In genomic region chr1:39499485-39499941, GRCm38 (mm10) we compare ENCODE assay signal across 13 mouse cellular contexts. TPM values are rescaled to one million over a fixed set of nuclear protein-coding genes. Genes with fewer than 3 reads are reported as not detected.
A peak's percentile ranks its signal among the peaks of the same experiment; 100 is the strongest.
DNase-seq lines count a peak whose midpoint lies in the region; ATAC-seq and TF ChIP-seq lines count a peak whose summit lies in the region.
"Had no signal": no experiment of that assay in that cellular context is flagged by ENCODE, and none has a peak within 500 bp of the region (broad histone marks: within the 10 kb centered on the region; RNA-seq: fewer than 3 reads in every experiment).

No protein-coding gene starts in this region.

- no peak overlapping the region for H3K4me3 ChIP-seq in liver, embryonic 11.5 days (ENCODE audit: low read depth, low read length)
- H3K4me3 ChIP-seq in hindbrain, postnatal 0 days (ENCODE audit: low read length), result no peak overlapping the region
- H3K4me3 ChIP-seq in midbrain, embryonic 15.5 days, result no peak overlapping the region
- H3K4me3 ChIP-seq: left cerebral cortex, adult 2 months had no signal

- no peak overlapping the region for H3K9ac ChIP-seq in liver, embryonic 11.5 days (ENCODE audit: low read depth, low read length)
- H3K9ac ChIP-seq in hindbrain, postnatal 0 days (replicated peaks; ENCODE audit: low read length), result no peak overlapping the region
- no peak overlapping the region for H3K9ac ChIP-seq in midbrain, embryonic 15.5 days

- H3K4me2 ChIP-seq in liver, embryonic 11.5 days, result no peak overlapping the region
- no peak overlapping the region for H3K4me2 ChIP-seq in hindbrain, postnatal 0 days (ENCODE audit: low read depth, low read length)
- no peak overlapping the region for H3K4me2 ChIP-seq in midbrain, embryonic 15.5 days

- no peaks in the 10 kb centered on the region for H3K36me3 ChIP-seq in liver, embryonic 11.5 days (ENCODE audit: control insufficient read depth, insufficient read depth, low read length)
- no peaks in the 10 kb centered on the region for H3K36me3 ChIP-seq in hindbrain, postnatal 0 days (ENCODE audit: insufficient read depth, low read length)
- H3K36me3 ChIP-seq in midbrain, embryonic 15.5 days (replicated peaks), result no peaks in the 10 kb centered on the region

- no peak overlapping the region for H3K27ac ChIP-seq in liver, embryonic 11.5 days (ENCODE audit: low read depth, low read length)
- H3K27ac ChIP-seq in hindbrain, postnatal 0 days, result no peak overlapping the region
- no peak overlapping the region for H3K27ac ChIP-seq in midbrain, embryonic 15.5 days
- H3K27ac ChIP-seq: left cerebral cortex, adult 2 months had no signal

- ATAC-seq in liver, embryonic 11.5 days (replicated peaks; ENCODE audit: low FRiP score), result peak; percentile 60
- ATAC-seq in hindbrain, postnatal 0 days, result peak; percentile 75
- ATAC-seq in midbrain, embryonic 15.5 days (replicated peaks), result peak; percentile 45; the same call in 1 of the 2 replicates
- ATAC-seq: activated CD4-positive, CD25-positive, alpha-beta regulatory T cell, adult 4 months; inflammation-experienced regulatory T-cells, adult 6 months had no signal

- WGBS in liver, embryonic 11.5 days, result 84% methylated on average over 2 of the region's 2 CpGs
- WGBS in hindbrain, postnatal 0 days, result 84% methylated on average over 2 of the region's 2 CpGs
- 88% methylated on average over 2 of the region's 2 CpGs for WGBS in midbrain, embryonic 15.5 days

- no peaks in the 10 kb centered on the region for H3K27me3 ChIP-seq in liver, embryonic 11.5 days (replicated peaks; ENCODE audit: control insufficient read depth, insufficient read depth, low read length)
- H3K27me3 ChIP-seq in hindbrain, postnatal 0 days (ENCODE audit: insufficient read depth, low read length), result no peaks in the 10 kb centered on the region
- no peaks in the 10 kb centered on the region for H3K27me3 ChIP-seq in midbrain, embryonic 15.5 days (replicated peaks)

- peak; percentile 19 to 42 for DNase-seq in adrenal gland, postnatal 36 days
- no peak for DNase-seq in adrenal gland, adult 18-20 months (ENCODE audit: low spot score in 2 of 2)
- no peak for DNase-seq in liver, embryonic 11.5 days (ENCODE audit: low spot score)
- DNase-seq in liver, result no peak
- DNase-seq in hindbrain, postnatal 0 days (ENCODE audit: low spot score), result no peak
- DNase-seq in left cerebral cortex, adult 18-20 months (ENCODE audit: low spot score in 2 of 2), result no peak
- no peak for DNase-seq in frontal cortex, postnatal 10 days (ENCODE audit: low spot score in 2 of 2)
- DNase-seq: kidney, postnatal 25 days; right cerebral cortex, postnatal 25 days had no signal

- TF ChIP-seq CTCF in hindbrain, postnatal 0 days (IDR thresholded peaks at IDR 0.05; ENCODE audit: low read depth), result no peak

- H3K9me3 ChIP-seq in liver, embryonic 11.5 days (ENCODE audit: control insufficient read depth, low read length), result no peaks in the 10 kb centered on the region
- no peaks in the 10 kb centered on the region for H3K9me3 ChIP-seq in hindbrain, postnatal 0 days (ENCODE audit: low read length)
- H3K9me3 ChIP-seq in midbrain, embryonic 15.5 days, result no peaks in the 10 kb centered on the region

- H3K4me1 ChIP-seq in liver, embryonic 11.5 days (replicated peaks; ENCODE audit: control insufficient read depth, insufficient read depth, low read length), result no peaks in the 10 kb centered on the region
- no peaks in the 10 kb centered on the region for H3K4me1 ChIP-seq in hindbrain, postnatal 0 days (ENCODE audit: insufficient read depth, low read length)
- H3K4me1 ChIP-seq in midbrain, embryonic 15.5 days, result no peaks in the 10 kb centered on the region

RNA-seq across cellular contexts. Expression of gene Tbc1d8, which starts 21.0 kb away (rescaled TPM):
- total RNA-seq in adrenal gland, postnatal 36 days (2021), result 10 to 100 TPM in 1 of 2 experiments, 1 to 10 TPM in 1; 6.9 to 18.7 TPM
- total RNA-seq in adrenal gland, adult 18-20 months (2021), result 10 to 100 TPM in 1 of 2 experiments, 1 to 10 TPM in 1; 7.6 to 14.6 TPM
- polyA plus RNA-seq in liver, embryonic 11.5 days (2014; fragmentation: Nextera tagmentation; extraction: Ambion mirVana), result 6.7 and 9.3 TPM in 2 replicates
- total RNA-seq in hindbrain, postnatal 0 days (2014; rRNA removed), result 17.4 and 17.7 TPM in 2 replicates
- polyA plus RNA-seq in hindbrain, postnatal 0 days (2015; fragmentation: Nextera tagmentation; extraction: Ambion mirVana), result 7.6 and 7.8 TPM in 2 replicates
- 11.0 and 11.3 TPM in 2 replicates for polyA plus RNA-seq in midbrain, embryonic 15.5 days (2015; fragmentation: Nextera tagmentation; extraction: Ambion mirVana)
- total RNA-seq in left cerebral cortex, adult 18-20 months (2021), result 10 to 100 TPM; 19.3 to 20.5 TPM

RNA-seq across cellular contexts. Expression of gene Cnot11, which starts 35.3 kb away (rescaled TPM):
- total RNA-seq in adrenal gland, postnatal 36 days (2021), result 10 to 100 TPM; 20.0 to 20.3 TPM
- total RNA-seq in adrenal gland, adult 18-20 months (2021), result 10 to 100 TPM; 15.3 to 16.7 TPM
- polyA plus RNA-seq in liver, embryonic 11.5 days (2014; fragmentation: Nextera tagmentation; extraction: Ambion mirVana), result 24.3 and 26.3 TPM in 2 replicates
- 26.4 and 31.7 TPM in 2 replicates for total RNA-seq in hindbrain, postnatal 0 days (2014; rRNA removed)
- polyA plus RNA-seq in hindbrain, postnatal 0 days (2015; fragmentation: Nextera tagmentation; extraction: Ambion mirVana), result 12.3 and 12.7 TPM in 2 replicates
- 15.0 TPM in 2 replicates for polyA plus RNA-seq in midbrain, embryonic 15.5 days (2015; fragmentation: Nextera tagmentation; extraction: Ambion mirVana)
- total RNA-seq in left cerebral cortex, adult 18-20 months (2021), result 10 to 100 TPM; 23.8 to 25.5 TPM

Comparison
In these comparisons a context has a peak if more than half of its experiments do, and no peak if none do; other contexts are left out.
1. DNase-seq: peak in adrenal gland, postnatal 36 days (2 of 2); none in adrenal gland, adult 18-20 months (0 of 2), liver, embryonic 11.5 days (single experiment), liver (single experiment), hindbrain, postnatal 0 days (single experiment), left cerebral cortex, adult 18-20 months (0 of 2) and frontal cortex, postnatal 10 days (0 of 2).
2. Peak in every context shown above with its lines, with median percentiles within 50 percentile points of each other: ATAC-seq.